Mouse (Mus musculus) myocyte (in vitro differentiated cells): Measurements from ENCODE around the gene Uqcrh. TPM values are rescaled to one million over a fixed set of nuclear protein-coding genes. Genes with fewer than 3 reads are reported as not detected.

ENCODE experiments used
- H3K27me3 ChIP-seq: one replicate; pipeline ENCODE4 v1.6.1; 2011; ENCODE audit not compliant: control insufficient read depth, insufficient read depth, insufficient read length
- H3K36me3 ChIP-seq: one replicate; pipeline ENCODE4 v1.6.1; 2011; ENCODE audit not compliant: control insufficient read depth, insufficient read depth
- H3K4me2 ChIP-seq: one replicate; pipeline ENCODE4 v1.6.1; 2011; ENCODE audit warnings: low read depth, control low read depth
- H3K4me3 ChIP-seq: one replicate; pipeline ENCODE4 v1.5.1; 2011; ENCODE audit warnings: mild to moderate bottlenecking, control low read depth, moderate library complexity
- H3K79me2 ChIP-seq: one replicate; pipeline ENCODE4 v1.6.1; 2011; ENCODE audit not compliant: control insufficient read depth, insufficient read depth
- H3ac ChIP-seq: one replicate; pipeline ENCODE4 v1.6.1; 2011; ENCODE audit not compliant: control insufficient read depth, insufficient read length
- CEBPB ChIP-seq: IDR thresholded peaks from 2 replicates; pipeline ENCODE4 v1.6.1; 2011; ENCODE audit warnings: mild to moderate bottlenecking, moderate library complexity; ENCODE audit not compliant: poor library complexity, insufficient read depth, severe bottlenecking
- E2F4 ChIP-seq: IDR thresholded peaks from one replicate; pipeline ENCODE4 v1.6.1; 2011; ENCODE audit warnings: mild to moderate bottlenecking, control low read depth, moderate library complexity; ENCODE audit not compliant: insufficient read depth
- MAX ChIP-seq: IDR thresholded peaks from one replicate; pipeline ENCODE4 v1.6.1; 2011; ENCODE audit warnings: low read depth, mild to moderate bottlenecking, control low read depth
- MYOD1 ChIP-seq, 3 experiments: IDR thresholded peaks; one replicate each; pipeline ENCODE4 v1.6.1; 2011; ENCODE audit warnings: control low read depth in 2 of 3, low read depth in 2 of 3, mild to moderate bottlenecking in 2 of 3, moderate library complexity in 1 of 3; ENCODE audit not compliant: insufficient read length in 2 of 3, control insufficient read depth in 1 of 3
- MYOG ChIP-seq, 3 experiments: IDR thresholded peaks; one replicate each; pipeline ENCODE4 v1.6.1; 2011; ENCODE audit warnings: control low read depth in 2 of 3, low read depth in 2 of 3, mild to moderate bottlenecking in 2 of 3; ENCODE audit not compliant: insufficient read length in 2 of 3, control insufficient read depth in 1 of 3, insufficient read depth in 1 of 3
- POLR2A ChIP-seq: IDR thresholded peaks from one replicate; pipeline ENCODE4 v1.6.1; 2011; ENCODE audit warnings: low read depth, mild to moderate bottlenecking, control low read depth, moderate library complexity; ENCODE audit not compliant: insufficient read length
- POLR2AphosphoS2 ChIP-seq: IDR thresholded peaks from one replicate; pipeline ENCODE4 v1.6.1; 2011; ENCODE audit warnings: low read depth, control low read depth; ENCODE audit not compliant: insufficient read length
- REST ChIP-seq: IDR thresholded peaks from one replicate; pipeline ENCODE4 v1.6.1; 2011; ENCODE audit warnings: mild to moderate bottlenecking, control low read depth, moderate library complexity; ENCODE audit not compliant: insufficient read depth, insufficient read length
- SRF ChIP-seq: IDR thresholded peaks from one replicate; pipeline ENCODE4 v1.6.1; 2011; ENCODE audit warnings: low read depth; ENCODE audit not compliant: control insufficient read depth, insufficient read length
- TCF12 ChIP-seq: IDR thresholded peaks from one replicate; pipeline ENCODE4 v1.6.1; 2011; ENCODE audit warnings: mild to moderate bottlenecking, control low read depth; ENCODE audit not compliant: poor library complexity, insufficient read depth, severe bottlenecking
- TCF3 ChIP-seq: IDR thresholded peaks from one replicate; pipeline ENCODE4 v1.6.1; 2011; ENCODE audit warnings: low read depth, control low read depth; ENCODE audit not compliant: insufficient read length
- USF1 ChIP-seq: IDR thresholded peaks from one replicate; pipeline ENCODE4 v1.6.1; 2011; ENCODE audit warnings: low read depth, mild to moderate bottlenecking, control low read depth, moderate library complexity
- polyA plus RNA-seq: library from polyadenylated mRNA; unstranded; fragments of >200 nt; fragmentation: generic; extraction: Trizol; gene quantifications from one replicate; pipeline ENCODE4 v1.2.1, GENCODE M21; 2012; ENCODE audit warnings: missing spikeins

Gene Uqcrh
- polyA plus RNA-seq, 1 experiment, result 835 TPM

- TF ChIP-seq POLR2AphosphoS2 (no peak), MYOD1 (IDR thresholded peaks at IDR 0.05; ENCODE audit: control insufficient read depth in 1 of 3, insufficient read length in 2 of 3, low read depth in 2 of 3) (no peak), SRF (no peak), MYOG (IDR thresholded peaks at IDR 0.05; ENCODE audit: control insufficient read depth in 1 of 3, insufficient read depth in 1 of 3, insufficient read length in 2 of 3, low read depth in 2 of 3) (no peak), USF1 (no peak), E2F4 (no peak), POLR2A (no peak), CEBPB (no peak), TCF12 (no peak)
Measured at GRCm38 (mm10) chr4:116048130-116048920, 26.5 kb downstream of the Uqcrh start.

GRCm38 (mm10) chr4:116047681-116048080 lies 27.2 kb downstream of the Uqcrh start:
- no peak overlapping the region for H3ac ChIP-seq
- peaks cover 11% of the 10 kb centered on the region for H3K79me2 ChIP-seq
- H3K36me3 ChIP-seq, result peaks cover 32% of the 10 kb centered on the region
- no peak overlapping the region for H3K4me2 ChIP-seq
- H3K27me3 ChIP-seq, result no peaks in the 10 kb centered on the region
- no peak for TF ChIP-seq SRF
- no peak for TF ChIP-seq CEBPB
- no peak for TF ChIP-seq MYOG (IDR thresholded peaks at IDR 0.05; ENCODE audit: control insufficient read depth in 1 of 3, insufficient read depth in 1 of 3, insufficient read length in 2 of 3, low read depth in 2 of 3)
- no peak for TF ChIP-seq E2F4
- no peak for TF ChIP-seq REST
- TF ChIP-seq TCF3, result no peak
- TF ChIP-seq USF1, result no peak
- no peak overlapping the region for H3K4me3 ChIP-seq

More at GRCm38 (mm10) chr4:116048130-116048920, 26.5 kb downstream of the Uqcrh start:
- Histone ChIP-seq H3K27me3 (no peaks in the 10 kb centered on the region), H3K4me3 (no peak overlapping the region), H3K36me3 (peaks cover 26% of the 10 kb centered on the region), H3K79me2 (peaks cover 11% of the 10 kb centered on the region), H3K4me2 (no peak overlapping the region), H3ac (no peak overlapping the region)

- H3ac ChIP-seq, result no peak overlapping the region
- TF ChIP-seq TCF12, result no peak
- no peak for TF ChIP-seq MYOD1 (IDR thresholded peaks at IDR 0.05; ENCODE audit: control insufficient read depth in 1 of 3, insufficient read length in 2 of 3, low read depth in 2 of 3)
- TF ChIP-seq POLR2AphosphoS2, result no peak
- TF ChIP-seq E2F4, result no peak
- H3K36me3 ChIP-seq, result peaks cover 38% of the 10 kb centered on the region
- no peak overlapping the region for H3K4me2 ChIP-seq
- no peak overlapping the region for H3K4me3 ChIP-seq
- peaks cover 2% of the 10 kb centered on the region for H3K79me2 ChIP-seq
- H3K27me3 ChIP-seq, result no peaks in the 10 kb centered on the region
Measured at GRCm38 (mm10) chr4:116046604-116047003, 28.3 kb downstream of the Uqcrh start.

GRCm38 (mm10) chr4:116042186-116042585 lies 32.7 kb downstream of the Uqcrh start:
- no peak overlapping the region for H3K4me3 ChIP-seq
- H3K79me2 ChIP-seq, result no peaks in the 10 kb centered on the region
- no peak overlapping the region for H3ac ChIP-seq
- H3K27me3 ChIP-seq, result no peaks in the 10 kb centered on the region
- TF ChIP-seq MAX, result no peak
- TF ChIP-seq TCF3, result no peak
- TF ChIP-seq CEBPB, result no peak
- TF ChIP-seq TCF12, result no peak
- no peak for TF ChIP-seq REST
- no peak for TF ChIP-seq SRF
- TF ChIP-seq MYOD1 (IDR thresholded peaks at IDR 0.05; ENCODE audit: control insufficient read depth in 1 of 3, insufficient read length in 2 of 3, low read depth in 2 of 3), result no peak
- TF ChIP-seq USF1, result no peak
- TF ChIP-seq POLR2A, result no peak
- TF ChIP-seq MYOG (IDR thresholded peaks at IDR 0.05; ENCODE audit: control insufficient read depth in 1 of 3, insufficient read depth in 1 of 3, insufficient read length in 2 of 3, low read depth in 2 of 3), result no peak
- TF ChIP-seq POLR2AphosphoS2, result no peak
- no peak for TF ChIP-seq E2F4
- H3K36me3 ChIP-seq, result peaks cover 33% of the 10 kb centered on the region
- H3K4me2 ChIP-seq, result no peak overlapping the region

- no peak overlapping the region for H3K4me2 ChIP-seq
- no peaks in the 10 kb centered on the region for H3K27me3 ChIP-seq
- peaks cover 33% of the 10 kb centered on the region for H3K36me3 ChIP-seq
- no peak for TF ChIP-seq TCF12
- no peak for TF ChIP-seq CEBPB
- no peak for TF ChIP-seq TCF3
- TF ChIP-seq REST, result no peak
- no peak for TF ChIP-seq MAX
- TF ChIP-seq SRF, result no peak
- no peaks in the 10 kb centered on the region for H3K79me2 ChIP-seq
- H3K4me3 ChIP-seq, result no peak overlapping the region
- H3ac ChIP-seq, result no peak overlapping the region
Measured at GRCm38 (mm10) chr4:116040466-116040865, 34.4 kb downstream of the Uqcrh start.
